Mouse (Mus musculus) liver, embryonic 11.5 days (tissue): ENCODE data around the gene Ruvbl2. TPM values are rescaled to one million over a fixed set of nuclear protein-coding genes. Genes with fewer than 3 reads are reported as not detected.

Experiments
- ATAC-seq: fragments of 200-750 bp; cut with Nextera tagmentation; replicated peaks from 2 replicates; pipeline ENCODE4 v1.8.0; 2017; ENCODE audit warnings: moderate number of reproducible peaks, mild to moderate bottlenecking, moderate TSS enrichment, moderate library complexity; ENCODE audit not compliant: low FRiP score
- DNase-seq: peaks from one replicate; pipeline ENCODE4 v3.0.0-alpha.2; 2017; ENCODE audit warnings: low spot score
- H3K27ac ChIP-seq: fragments of 300-500 bp; sonication (generic); 2 replicates; pipeline ENCODE4 v1.5.1; 2014; ENCODE audit warnings: mild to moderate bottlenecking, low read depth, low read length, control low read depth
- H3K27me3 ChIP-seq: fragments of 300-500 bp; sonication (generic); replicated peaks from 2 replicates; pipeline ENCODE4 v1.6.1; 2014; ENCODE audit warnings: low read length, mixed read lengths; ENCODE audit not compliant: control insufficient read depth, insufficient read depth
- H3K36me3 ChIP-seq: fragments of 300-500 bp; sonication (generic); 2 replicates; pipeline ENCODE4 v1.6.1; 2014; ENCODE audit warnings: mild to moderate bottlenecking, low read length, moderate library complexity, mixed read lengths; ENCODE audit not compliant: control insufficient read depth, insufficient read depth
- H3K4me1 ChIP-seq: fragments of 300-500 bp; sonication (generic); replicated peaks from 2 replicates; pipeline ENCODE4 v1.6.1; 2014; ENCODE audit warnings: low read length, mixed read lengths; ENCODE audit not compliant: control insufficient read depth, insufficient read depth
- H3K4me2 ChIP-seq: fragments of 300-500 bp; sonication (generic); 2 replicates; pipeline ENCODE4 v1.6.1; 2014; ENCODE audit warnings: mild to moderate bottlenecking, control low read depth, moderate library complexity
- H3K4me3 ChIP-seq: fragments of 300-500 bp; sonication (generic); 2 replicates; pipeline ENCODE4 v1.5.1; 2014; ENCODE audit warnings: low read depth, low read length, control low read depth
- H3K9ac ChIP-seq: fragments of 300-500 bp; sonication (generic); 2 replicates; pipeline ENCODE4 v1.6.1; 2014; ENCODE audit warnings: low read depth, low read length, control low read depth
- H3K9me3 ChIP-seq: fragments of 300-500 bp; sonication (generic); 2 replicates; pipeline ENCODE4 v1.6.1; 2016; ENCODE audit warnings: low read length, inconsistent platforms, mixed read lengths; ENCODE audit not compliant: control insufficient read depth
- WGBS: fragments of 180-500 bp; shearing (Covaris S2); extraction: QIAGEN DNeasy Blood & Tissue Kit; methylation state at CpG from one replicate; pipeline ENCODE4 v1.1.7; 2014; 5-methylcytosine and 5-hydroxymethylcytosine counted together
- polyA plus RNA-seq: library from polyadenylated mRNA; unstranded; fragments of >200 nt; fragmentation: Nextera tagmentation; extraction: Ambion mirVana; gene quantifications from 2 replicates; pipeline ENCODE4 v1.2.1, GENCODE M21; 2014

Ruvbl2 gene
- polyA plus RNA-seq, 1 experiment from 2014 or later, result 250 TPM

GRCm38 (mm10) chr7:45426556-45426955 lies 11.3 kb downstream of the Ruvbl2 start:
- peaks cover 79% of the 10 kb centered on the region for H3K36me3 ChIP-seq
- ATAC-seq (no peak), DNase-seq (no peak)
- no peaks in the 10 kb centered on the region for H3K9me3 ChIP-seq
- H3K4me3 ChIP-seq, result no peak overlapping the region
- no peak overlapping the region for H3K4me2 ChIP-seq
- no peak overlapping the region for H3K27ac ChIP-seq
- no peak overlapping the region for H3K9ac ChIP-seq
- WGBS, result 89% methylated on average over 8 of the region's 8 CpGs
- no peaks in the 10 kb centered on the region for H3K27me3 ChIP-seq
- no peaks in the 10 kb centered on the region; the same call in 1 of the 2 replicates for H3K4me1 ChIP-seq

GRCm38 (mm10) chr7:45421194-45421593 lies 16.7 kb downstream of the Ruvbl2 start:
- Histone ChIP-seq H3K4me1 (no peaks in the 10 kb centered on the region), H3K9ac (no peak overlapping the region), H3K9me3 (no peaks in the 10 kb centered on the region), H3K4me2 (no peak overlapping the region), H3K27ac (no peak overlapping the region), H3K27me3 (peaks cover 40% of the 10 kb centered on the region), H3K36me3 (peaks cover 46% of the 10 kb centered on the region), H3K4me3 (no peak overlapping the region)
- DNase-seq (no peak), ATAC-seq (no peak)
- WGBS, result 91% methylated on average over 14 of the region's 14 CpGs

- peaks cover 47% of the 10 kb centered on the region for H3K27me3 ChIP-seq
- DNase-seq, result no peak
- WGBS, result 63% methylated on average over 6 of the region's 6 CpGs
- no peak within 1 kb of the TSS for H3K4me3 ChIP-seq
- H3K9me3 ChIP-seq, result no peaks in the 10 kb centered on the region
- peak within 1 kb of the TSS; percentile 6; the same call in 1 of the 2 replicates for H3K4me2 ChIP-seq
- no peak within 1 kb of the TSS for H3K27ac ChIP-seq
- peaks cover 43% of the 10 kb centered on the region for H3K36me3 ChIP-seq
- no peak within 1 kb of the TSS for H3K9ac ChIP-seq
- ATAC-seq, result no peak
- H3K4me1 ChIP-seq, result 0 out of 2 replicates have a peak, but pooled peaks cover 2% of the 10 kb centered on the region
Measured at GRCm38 (mm10) chr7:45420615-45420919, 17.3 kb downstream of the Ruvbl2 start, which contains the start of gene Lhb. Lhb (plus strand) TSS chr7:45420820.

GRCm38 (mm10) chr7:45419859-45420614 lies 17.9 kb downstream of the Ruvbl2 start:
- 26% methylated on average over 27 of the region's 27 CpGs for WGBS

GRCm38 (mm10) chr7:45417962-45418492 lies 19.9 kb downstream of the Ruvbl2 start:
- 11% methylated on average over 13 of the region's 13 CpGs for WGBS
- Histone ChIP-seq H3K4me2 (no peak overlapping the region), H3K27ac (no peak overlapping the region), H3K36me3 (peaks cover 20% of the 10 kb centered on the region), H3K4me1 (peaks cover 11% of the 10 kb centered on the region), H3K27me3 (peaks cover 72% of the 10 kb centered on the region), H3K4me3 (no peak overlapping the region), H3K9ac (no peak overlapping the region), H3K9me3 (no peaks in the 10 kb centered on the region)
- no peak for ATAC-seq
- DNase-seq, result no peak

More at GRCm38 (mm10) chr7:45419859-45420614, 17.9 kb downstream of the Ruvbl2 start:
- no peak for ATAC-seq
- no peak for DNase-seq
- Histone ChIP-seq H3K4me3 (no peak overlapping the region), H3K36me3 (peaks cover 39% of the 10 kb centered on the region), H3K4me2 (peak overlapping the region; percentile 6; the same call in 1 of the 2 replicates), H3K4me1 (0 out of 2 replicates have a peak, but pooled peaks cover 4% of the 10 kb centered on the region), H3K9me3 (no peaks in the 10 kb centered on the region), H3K9ac (no peak overlapping the region), H3K27ac (no peak overlapping the region), H3K27me3 (peaks cover 52% of the 10 kb centered on the region)

- peaks cover 91% of the 10 kb centered on the region for H3K27me3 ChIP-seq
- peaks cover 11% of the 10 kb centered on the region for H3K4me1 ChIP-seq
- H3K36me3 ChIP-seq, result no peaks in the 10 kb centered on the region
- WGBS, result 12% methylated on average over 37 of the region's 37 CpGs
- H3K4me2 ChIP-seq, result peak overlapping the region; percentile 26; the same call in 1 of the 2 replicates
- H3K9ac ChIP-seq, result no peak overlapping the region
- no peak for DNase-seq
- no peak for ATAC-seq
- H3K4me3 ChIP-seq, result peak overlapping the region; percentile 14; the same call in 1 of the 2 replicates
- H3K27ac ChIP-seq, result no peak overlapping the region
- H3K9me3 ChIP-seq, result no peaks in the 10 kb centered on the region
Measured at GRCm38 (mm10) chr7:45415636-45416035, 22.3 kb downstream of the Ruvbl2 start.

GRCm38 (mm10) chr7:45414740-45415224 lies 23.1 kb downstream of the Ruvbl2 start:
- no peak for ATAC-seq
- Histone ChIP-seq H3K36me3 (no peaks in the 10 kb centered on the region), H3K4me1 (peaks cover 11% of the 10 kb centered on the region), H3K27ac (no peak overlapping the region), H3K9me3 (no peaks in the 10 kb centered on the region), H3K9ac (no peak overlapping the region), H3K4me2 (peak overlapping the region; percentile 91; the same call in 1 of the 2 replicates), H3K27me3 (peaks cover 94% of the 10 kb centered on the region), H3K4me3 (no peak overlapping the region)
- no peak for DNase-seq
- WGBS, result 32% methylated on average over 12 of the region's 12 CpGs

GRCm38 (mm10) chr7:45413864-45414739 lies 23.8 kb downstream of the Ruvbl2 start:
- peak overlapping the region; percentile 60 for H3K4me3 ChIP-seq
- 2% methylated on average over 27 of the region's 27 CpGs for WGBS
- H3K4me1 ChIP-seq, result peaks cover 11% of the 10 kb centered on the region
- H3K9ac ChIP-seq, result peak overlapping the region; percentile 2
- peaks cover 98% of the 10 kb centered on the region for H3K27me3 ChIP-seq
- H3K27ac ChIP-seq, result peak overlapping the region; percentile 58; the same call in 1 of the 2 replicates
- no peaks in the 10 kb centered on the region for H3K9me3 ChIP-seq
- peak; percentile 9; the same call in 1 of the 2 replicates for ATAC-seq
- no peaks in the 10 kb centered on the region for H3K36me3 ChIP-seq
- DNase-seq, result peak; percentile 46
- H3K4me2 ChIP-seq, result peak overlapping the region; percentile 91
